Mouse (Mus musculus): Measurements from ENCODE around the gene Axin2. TPM values are rescaled to one million over a fixed set of nuclear protein-coding genes. Genes with fewer than 3 reads are reported as not detected.
"Not testable (repeated sequence)": the region's sequence is repeated elsewhere in the genome, so short reads cannot be mapped to it uniquely, and the experiment has no call there.

Axin2 gene
- polyA plus RNA-seq (2016; fragmentation: Nextera tagmentation; extraction: Ambion mirVana), result 13.1 and 13.4 TPM in 2 replicates

- under 1% methylated on average over 53 of the region's 53 CpGs for WGBS
- Histone ChIP-seq H3K27ac (peak within 1 kb of the TSS; percentile 98), H3K36me3 (peaks cover 9% of the 10 kb centered on the region), H3K27me3 (ENCODE audit: low read depth, poor library complexity, severe bottlenecking) (no peaks in the 10 kb centered on the region), H3K4me3 (peak within 1 kb of the TSS; percentile 95), H3K4me1 (peaks cover 61% of the 10 kb centered on the region), H3K9me3 (replicated peaks) (no peaks in the 10 kb centered on the region; the same call in 1 of the 2 replicates)
- DNase-seq (ENCODE audit: low spot score), result peak; percentile 96
These were observed at the start of gene Axin2 for GRCm38 (mm10) chr11:108920158-108920635. Axin2 (plus strand) TSS chr11:108920349.

GRCm38 (mm10) chr11:108871284-108871683, 48.9 kb upstream of the Axin2 start:
- WGBS, result 93% methylated on average over 1 of the region's 1 CpGs
- not testable (repeated sequence) for H3K27ac ChIP-seq; H3K27me3 ChIP-seq (ENCODE audit: low read depth, poor library complexity, severe bottlenecking); H3K36me3 ChIP-seq; DNase-seq (ENCODE audit: low spot score); H3K4me1 ChIP-seq; H3K9me3 ChIP-seq (replicated peaks); H3K4me3 ChIP-seq

GRCm38 (mm10) chr11:108871748-108872147, 48.4 kb upstream of the Axin2 start:
- 87% methylated on average over 3 of the region's 3 CpGs for WGBS
- Histone ChIP-seq H3K27ac (no peak overlapping the region), H3K9me3 (replicated peaks) (no peaks in the 10 kb centered on the region), H3K4me1 (peaks cover under 1% of the 10 kb centered on the region; the same call in 1 of the 2 replicates), H3K4me3 (no peak overlapping the region), H3K27me3 (ENCODE audit: low read depth, poor library complexity, severe bottlenecking) (no peaks in the 10 kb centered on the region), H3K36me3 (no peaks in the 10 kb centered on the region)
- DNase-seq (ENCODE audit: low spot score), result no peak

- no peak for DNase-seq (ENCODE audit: low spot score)
- no peaks in the 10 kb centered on the region for H3K9me3 ChIP-seq (replicated peaks)
- no peaks in the 10 kb centered on the region for H3K27me3 ChIP-seq (ENCODE audit: low read depth, poor library complexity, severe bottlenecking)
- no peaks in the 10 kb centered on the region for H3K36me3 ChIP-seq
- H3K27ac ChIP-seq, result no peak overlapping the region
- H3K4me1 ChIP-seq, result peaks cover 15% of the 10 kb centered on the region
- WGBS, result 76% methylated on average over 7 of the region's 7 CpGs
- no peak overlapping the region for H3K4me3 ChIP-seq
These were observed 43.4 kb upstream of the Axin2 start for GRCm38 (mm10) chr11:108876633-108877205.

GRCm38 (mm10) chr11:108877520-108877919, 42.6 kb upstream of the Axin2 start:
- Histone ChIP-seq H3K27me3 (ENCODE audit: low read depth, poor library complexity, severe bottlenecking) (no peaks in the 10 kb centered on the region), H3K27ac (no peak overlapping the region), H3K4me3 (no peak overlapping the region), H3K36me3 (no peaks in the 10 kb centered on the region), H3K4me1 (peaks cover 22% of the 10 kb centered on the region), H3K9me3 (replicated peaks) (no peaks in the 10 kb centered on the region)
- no peak for DNase-seq (ENCODE audit: low spot score)
- 69% methylated on average over 5 of the region's 5 CpGs for WGBS

- Histone ChIP-seq H3K27me3 (ENCODE audit: low read depth, poor library complexity, severe bottlenecking) (no peaks in the 10 kb centered on the region), H3K4me3 (no peak overlapping the region), H3K4me1 (peaks cover 26% of the 10 kb centered on the region), H3K27ac (peak overlapping the region; percentile 76; the same call in 1 of the 2 replicates), H3K36me3 (no peaks in the 10 kb centered on the region), H3K9me3 (replicated peaks) (no peaks in the 10 kb centered on the region)
- 77% methylated on average over 4 of the region's 4 CpGs for WGBS
- DNase-seq (ENCODE audit: low spot score), result no peak
These were observed 39.6 kb upstream of the Axin2 start for GRCm38 (mm10) chr11:108880546-108880945.

GRCm38 (mm10) chr11:108881662-108882061, 38.5 kb upstream of the Axin2 start:
- whole genome bisulfite sequencing, result 52% methylated on average over 5 of the region's 5 CpGs
- Histone ChIP-seq H3K27ac (peak overlapping the region; percentile 76), H3K36me3 (no peaks in the 10 kb centered on the region), H3K27me3 (ENCODE audit: low read depth, poor library complexity, severe bottlenecking) (no peaks in the 10 kb centered on the region), H3K9me3 (replicated peaks) (no peaks in the 10 kb centered on the region), H3K4me3 (no peak overlapping the region), H3K4me1 (peaks cover 28% of the 10 kb centered on the region)
- peak; percentile 53 for DNase-seq (ENCODE audit: low spot score)

GRCm38 (mm10) chr11:108885276-108885896, 34.8 kb upstream of the Axin2 start:
- H3K4me1 ChIP-seq, result peaks cover 37% of the 10 kb centered on the region
- H3K4me3 ChIP-seq, result no peak overlapping the region
- DNase-seq (ENCODE audit: low spot score), result no peak
- 65% methylated on average over 19 of the region's 19 CpGs for WGBS
- no peaks in the 10 kb centered on the region for H3K9me3 ChIP-seq (replicated peaks)
- 0 out of 2 replicates have a peak overlapping the region, but pooled peaks have one; percentile 12 for H3K27ac ChIP-seq
- H3K36me3 ChIP-seq, result no peaks in the 10 kb centered on the region
- no peaks in the 10 kb centered on the region for H3K27me3 ChIP-seq (ENCODE audit: low read depth, poor library complexity, severe bottlenecking)

GRCm38 (mm10) chr11:108886060-108886459, 34.1 kb upstream of the Axin2 start:
- no peaks in the 10 kb centered on the region for H3K27me3 ChIP-seq (ENCODE audit: low read depth, poor library complexity, severe bottlenecking)
- no peak overlapping the region for H3K4me3 ChIP-seq
- DNase-seq (ENCODE audit: low spot score), result no peak
- WGBS, result 88% methylated on average over 8 of the region's 8 CpGs
- no peak overlapping the region for H3K27ac ChIP-seq
- no peaks in the 10 kb centered on the region for H3K9me3 ChIP-seq (replicated peaks)
- no peaks in the 10 kb centered on the region for H3K36me3 ChIP-seq
- peaks cover 38% of the 10 kb centered on the region for H3K4me1 ChIP-seq

- H3K27ac ChIP-seq, result no peak overlapping the region
- H3K4me1 ChIP-seq, result peaks cover 54% of the 10 kb centered on the region
These were observed 31.0 kb upstream of the Axin2 start for GRCm38 (mm10) chr11:108889121-108889520.

GRCm38 (mm10) chr11:108890544-108890943, 29.6 kb upstream of the Axin2 start:
- no peaks in the 10 kb centered on the region for H3K27me3 ChIP-seq (ENCODE audit: low read depth, poor library complexity, severe bottlenecking)
- H3K4me1 ChIP-seq, result peaks cover 58% of the 10 kb centered on the region
- 20% methylated on average over 16 of the region's 16 CpGs for WGBS

More at GRCm38 (mm10) chr11:108889121-108889520, 31.0 kb upstream of the Axin2 start:
- no peak for DNase-seq (ENCODE audit: low spot score)
- H3K36me3 ChIP-seq, result no peaks in the 10 kb centered on the region
- 55% methylated on average over 11 of the region's 11 CpGs for WGBS
- no peaks in the 10 kb centered on the region for H3K9me3 ChIP-seq (replicated peaks)
- no peak overlapping the region for H3K4me3 ChIP-seq
- no peaks in the 10 kb centered on the region for H3K27me3 ChIP-seq (ENCODE audit: low read depth, poor library complexity, severe bottlenecking)

GRCm38 (mm10) chr11:108891111-108891870, 28.9 kb upstream of the Axin2 start:
- Histone ChIP-seq H3K9me3 (replicated peaks) (no peaks in the 10 kb centered on the region), H3K27ac (peak overlapping the region; percentile 89), H3K36me3 (no peaks in the 10 kb centered on the region), H3K4me1 (peaks cover 56% of the 10 kb centered on the region), H3K27me3 (ENCODE audit: low read depth, poor library complexity, severe bottlenecking) (no peaks in the 10 kb centered on the region), H3K4me3 (peak overlapping the region; percentile 47)
- 2% methylated on average over 17 of the region's 17 CpGs for WGBS
- peak; percentile 85 for DNase-seq (ENCODE audit: low spot score)

More at GRCm38 (mm10) chr11:108890544-108890943, 29.6 kb upstream of the Axin2 start:
- DNase-seq (ENCODE audit: low spot score), result no peak
- H3K36me3 ChIP-seq, result no peaks in the 10 kb centered on the region
- H3K9me3 ChIP-seq (replicated peaks), result no peaks in the 10 kb centered on the region
- H3K27ac ChIP-seq, result peak overlapping the region; percentile 89
- peak overlapping the region; percentile 47 for H3K4me3 ChIP-seq

Measured in limb, embryonic 10.5 days (tissue).